Mouse (Mus musculus): ENCODE results near the gene Prr5. TPM values are rescaled to one million over a fixed set of nuclear protein-coding genes. Genes with fewer than 3 reads are reported as not detected.
A peak's percentile ranks its signal among the peaks of the same experiment; 100 is the strongest.

Prr5 gene
- total RNA-seq, 1 experiment from 2014 or later = 10.4 TPM

DNA sequence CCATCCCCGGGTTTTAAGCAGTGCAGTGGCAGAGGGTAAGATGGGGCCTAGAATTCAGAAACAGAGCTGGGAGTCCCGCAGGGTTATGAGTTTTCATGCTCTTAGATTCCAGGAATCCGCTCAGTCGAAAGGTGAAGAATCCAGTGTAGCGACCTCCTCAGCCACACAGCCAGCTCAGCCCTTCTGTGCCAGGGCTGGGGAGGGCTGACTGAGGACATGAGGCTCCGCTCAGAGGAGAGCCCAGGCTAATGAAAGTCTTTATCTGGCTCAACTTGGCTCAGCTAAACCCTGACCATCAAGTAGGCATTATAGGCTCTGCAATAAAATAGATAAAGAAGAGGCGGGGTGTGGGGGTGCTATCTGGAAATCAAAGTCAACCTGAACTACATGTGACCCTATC lies 16.3 kb upstream of the Prr5 start:
- no peak for ATAC-seq (replicated peaks in 1 of 2; ENCODE audit: insufficient read depth in 1 of 2, low FRiP score in 2 of 2, low TSS enrichment in 1 of 2, low read depth in 1 of 2, poor library complexity in 2 of 2, severe bottlenecking in 2 of 2)

DNA sequence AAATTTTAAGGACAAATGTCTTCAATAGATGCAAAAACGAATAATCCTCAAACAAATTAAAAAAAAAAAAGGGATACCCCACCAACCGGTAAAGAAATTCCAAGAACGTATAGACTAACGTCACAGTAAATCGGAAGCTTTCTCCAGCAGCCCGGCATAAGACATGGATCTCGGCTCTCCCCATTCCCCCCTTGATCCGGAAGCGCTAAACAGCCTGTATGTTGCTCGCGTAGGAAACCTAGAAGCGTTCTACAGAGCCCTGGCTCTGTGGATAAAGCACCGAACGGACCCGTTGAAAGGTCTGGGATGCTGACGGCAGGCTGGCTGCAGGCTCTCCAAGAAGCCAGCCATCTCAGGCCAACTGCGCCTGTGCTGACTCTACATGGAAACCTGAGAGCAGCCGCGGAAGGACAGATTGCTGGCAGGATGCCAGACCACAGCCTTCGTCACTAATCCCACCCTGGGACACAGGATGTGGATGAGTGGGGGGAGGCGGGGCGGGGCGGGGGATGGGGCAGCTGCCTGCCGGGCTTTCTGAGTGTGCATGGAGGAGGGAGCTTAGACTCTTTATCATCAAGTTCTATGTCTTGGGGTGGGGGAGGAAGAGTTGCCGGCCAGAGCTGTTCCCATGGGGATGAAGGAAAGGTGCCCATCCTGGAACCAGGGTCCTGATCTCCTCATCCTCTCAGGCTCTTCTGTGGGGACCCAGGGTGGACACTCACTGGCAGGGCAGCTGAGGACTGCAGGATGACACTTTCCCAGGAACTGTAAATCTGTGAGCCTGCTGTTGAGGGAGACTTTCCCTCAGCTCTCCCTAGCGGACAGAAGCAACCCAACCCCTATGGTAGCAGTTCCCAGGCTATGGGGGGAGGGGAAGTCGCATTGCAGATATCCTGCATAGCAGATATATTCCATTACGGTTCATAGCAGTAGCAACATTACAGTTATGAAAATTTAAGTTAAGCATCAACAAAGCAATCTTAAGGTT lies 15.1 kb upstream of the Prr5 start:
- ATAC-seq (replicated peaks in 1 of 2; ENCODE audit: insufficient read depth in 1 of 2, low FRiP score in 2 of 2, low TSS enrichment in 1 of 2, low read depth in 1 of 2, poor library complexity in 2 of 2, severe bottlenecking in 2 of 2) = peak; percentile 82 to 88

DNA sequence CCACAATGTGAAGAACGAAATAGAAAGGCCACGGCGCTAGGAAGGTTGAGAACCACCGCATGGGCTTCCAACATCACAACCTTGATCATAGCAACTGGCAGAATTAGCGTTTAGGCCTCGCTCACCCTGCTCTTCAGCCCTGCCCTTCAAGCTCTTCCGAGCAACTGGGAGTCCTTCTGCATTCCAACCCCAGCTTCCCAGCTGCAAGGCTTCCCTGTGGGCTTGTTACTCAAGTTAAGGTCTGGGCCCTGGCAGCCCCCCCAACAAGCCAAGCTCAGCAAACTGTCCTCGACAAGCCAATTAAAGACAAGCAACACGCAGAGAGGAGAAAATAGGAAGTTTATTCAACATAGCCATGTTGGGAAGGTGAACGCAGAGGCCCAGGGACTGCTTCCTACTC lies 14.4 kb upstream of the Prr5 start:
- no peak for ATAC-seq (replicated peaks in 1 of 2; ENCODE audit: insufficient read depth in 1 of 2, low FRiP score in 2 of 2, low TSS enrichment in 1 of 2, low read depth in 1 of 2, poor library complexity in 2 of 2, severe bottlenecking in 2 of 2)

DNA sequence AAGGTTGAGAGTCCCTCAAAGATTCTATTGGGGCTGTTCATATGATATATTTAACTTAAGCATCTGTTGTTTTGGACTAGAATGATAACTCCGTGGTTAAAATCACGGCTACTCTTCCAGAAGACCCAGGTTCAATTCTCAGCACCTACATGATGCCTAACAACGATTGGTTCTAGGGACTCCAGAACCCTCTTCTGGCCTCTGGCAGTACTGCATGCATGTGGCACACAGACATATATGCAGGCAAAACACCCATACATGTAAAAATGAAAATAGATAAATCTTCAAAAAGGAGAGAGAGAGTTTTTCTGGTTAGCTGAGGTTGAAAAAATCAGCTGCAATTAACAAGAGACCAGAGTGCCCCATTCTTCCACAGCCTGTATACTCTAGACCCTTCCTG lies 12.7 kb upstream of the Prr5 start:
- ATAC-seq (replicated peaks in 1 of 2; ENCODE audit: insufficient read depth in 1 of 2, low FRiP score in 2 of 2, low TSS enrichment in 1 of 2, low read depth in 1 of 2, poor library complexity in 2 of 2, severe bottlenecking in 2 of 2) = no peak

DNA sequence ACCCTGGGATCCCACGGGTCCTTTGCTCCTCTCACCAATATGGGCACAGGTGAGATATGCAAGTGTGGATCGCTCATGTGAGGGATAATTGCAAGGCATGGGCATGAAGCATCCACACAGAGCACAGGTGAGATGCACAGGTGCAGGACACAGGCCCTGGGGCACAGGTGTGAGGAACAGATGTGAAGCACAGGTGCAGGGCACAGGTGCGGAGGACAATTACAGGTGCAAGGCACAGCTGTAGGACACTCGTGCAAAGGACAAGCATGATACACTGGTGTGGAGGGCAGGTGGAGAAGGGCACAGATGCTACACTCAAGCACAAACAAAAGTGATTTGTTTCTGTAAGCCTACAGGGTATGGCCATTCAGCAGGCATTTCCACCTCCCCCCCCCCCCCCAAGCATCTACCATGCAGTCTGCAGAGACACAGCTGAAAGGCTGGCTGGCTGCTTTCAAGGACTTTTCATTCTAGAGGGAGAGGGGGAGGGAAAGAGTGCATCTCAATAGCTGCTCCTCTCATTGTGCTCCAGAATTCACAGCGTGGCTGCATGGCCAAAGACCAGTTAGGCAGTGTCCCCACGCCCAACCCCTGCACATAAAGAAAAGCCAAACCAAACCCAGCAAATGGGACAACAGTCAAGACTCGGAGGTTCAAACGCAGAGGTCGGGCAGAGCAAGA lies 11.9 kb upstream of the Prr5 start:
- no peak for ATAC-seq (replicated peaks in 1 of 2; ENCODE audit: insufficient read depth in 1 of 2, low FRiP score in 2 of 2, low TSS enrichment in 1 of 2, low read depth in 1 of 2, poor library complexity in 2 of 2, severe bottlenecking in 2 of 2)

DNA sequence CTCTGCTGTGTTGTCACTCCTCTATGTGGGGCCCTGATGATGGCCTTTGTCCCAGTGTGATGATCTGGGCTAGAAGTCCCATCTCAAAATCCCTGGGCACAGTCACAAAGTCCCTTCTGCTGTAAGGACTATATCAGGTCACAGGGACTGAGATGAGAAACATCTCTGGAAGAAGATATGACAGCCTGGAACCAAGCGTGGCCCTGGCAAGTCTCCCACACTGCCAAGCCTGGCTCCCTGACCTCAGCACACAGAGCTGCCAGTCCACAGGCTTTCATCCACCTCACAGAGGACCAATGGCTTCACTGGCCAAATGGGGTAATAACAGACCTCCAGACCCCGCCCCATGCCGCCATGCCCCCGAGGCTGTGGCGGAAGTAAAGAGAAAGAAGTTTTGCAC lies 10.8 kb upstream of the Prr5 start:
- no peak for ATAC-seq (replicated peaks in 1 of 2; ENCODE audit: insufficient read depth in 1 of 2, low FRiP score in 2 of 2, low TSS enrichment in 1 of 2, low read depth in 1 of 2, poor library complexity in 2 of 2, severe bottlenecking in 2 of 2)

DNA sequence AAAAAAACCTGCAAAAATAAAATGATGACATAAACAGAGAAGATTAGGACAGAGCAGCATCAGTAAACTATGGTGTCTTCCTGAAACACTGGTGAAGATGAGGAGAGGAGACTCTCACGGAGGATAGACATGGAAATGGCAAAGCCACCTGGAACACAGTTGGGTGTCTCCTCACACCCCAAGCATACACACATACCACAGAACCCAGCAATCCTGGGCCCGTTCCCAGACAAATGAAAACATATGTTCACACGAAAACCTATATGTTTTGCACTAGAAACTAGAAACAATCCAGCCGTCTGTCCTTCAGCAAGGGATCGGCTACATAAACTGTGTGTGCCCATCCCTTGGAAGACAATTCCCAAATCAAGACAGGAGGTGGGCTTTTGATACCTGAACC lies 9.6 kb upstream of the Prr5 start:
- no peak for ATAC-seq (replicated peaks in 1 of 2; ENCODE audit: insufficient read depth in 1 of 2, low FRiP score in 2 of 2, low TSS enrichment in 1 of 2, low read depth in 1 of 2, poor library complexity in 2 of 2, severe bottlenecking in 2 of 2)

DNA sequence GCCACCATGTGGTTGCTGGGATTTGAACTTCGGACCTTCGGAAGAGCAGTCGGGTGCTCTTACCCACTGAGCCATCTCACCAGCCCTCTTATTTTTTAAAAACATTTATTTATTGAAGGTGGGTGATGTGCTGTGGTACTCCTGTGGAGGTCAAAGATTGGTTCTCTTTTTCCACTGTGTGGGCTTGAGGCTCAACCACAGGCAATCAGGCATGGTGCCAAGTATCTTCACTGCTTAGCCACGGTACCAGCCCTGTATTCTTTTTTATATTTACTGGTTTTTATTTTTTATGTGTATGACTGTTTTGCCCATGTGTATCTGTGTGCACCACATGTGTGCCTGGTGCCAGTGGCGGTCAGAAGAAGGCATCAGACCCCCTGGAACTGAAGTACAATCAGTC lies 8.1 kb upstream of the Prr5 start:
- ATAC-seq (replicated peaks in 1 of 2; ENCODE audit: insufficient read depth in 1 of 2, low FRiP score in 2 of 2, low TSS enrichment in 1 of 2, low read depth in 1 of 2, poor library complexity in 2 of 2, severe bottlenecking in 2 of 2) = peak; percentile 61 to 68; a peak in 3 of 4 replicates

DNA sequence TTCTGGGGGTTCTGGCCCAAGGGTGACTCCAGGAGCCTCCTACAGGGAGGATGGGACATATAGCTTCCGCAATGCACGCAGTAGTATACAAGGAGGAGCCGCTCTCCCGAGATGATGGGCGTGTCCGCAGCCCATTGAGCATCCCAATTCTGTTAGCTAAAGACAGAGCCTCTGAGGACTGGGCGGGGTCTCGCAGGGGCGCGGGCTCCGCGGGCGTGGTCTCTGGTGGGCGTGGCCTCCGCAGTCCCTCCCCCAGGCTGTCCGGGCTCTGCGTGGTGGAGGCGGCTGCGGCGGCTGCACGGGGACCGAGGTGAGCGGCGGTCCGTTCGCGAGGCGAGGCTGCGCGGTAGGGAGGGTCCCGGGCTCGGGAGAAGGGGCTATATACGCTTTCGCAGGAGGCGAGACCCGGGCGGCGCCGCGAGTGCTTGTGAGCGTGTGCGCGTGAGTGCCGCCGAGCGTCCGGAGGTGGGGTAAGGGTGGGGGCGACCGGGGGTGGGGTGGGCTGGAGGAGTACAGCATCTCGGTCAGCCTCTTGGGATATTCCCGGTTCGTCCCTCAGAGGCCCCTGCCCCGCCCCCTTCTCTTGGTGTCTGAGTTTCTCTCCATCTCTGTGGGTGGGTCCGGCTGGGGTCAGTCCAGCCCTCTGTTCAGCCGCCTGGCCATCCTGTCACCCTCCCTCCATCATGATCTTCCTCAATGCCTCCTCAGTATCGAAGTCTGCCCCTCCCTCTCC lies 6.3 kb upstream of the Prr5 start:
- peak in 1 of 2 experiments; percentile 51; a peak in 1 of 4 replicates for ATAC-seq (replicated peaks in 1 of 2; ENCODE audit: insufficient read depth in 1 of 2, low FRiP score in 2 of 2, low TSS enrichment in 1 of 2, low read depth in 1 of 2, poor library complexity in 2 of 2, severe bottlenecking in 2 of 2)

DNA sequence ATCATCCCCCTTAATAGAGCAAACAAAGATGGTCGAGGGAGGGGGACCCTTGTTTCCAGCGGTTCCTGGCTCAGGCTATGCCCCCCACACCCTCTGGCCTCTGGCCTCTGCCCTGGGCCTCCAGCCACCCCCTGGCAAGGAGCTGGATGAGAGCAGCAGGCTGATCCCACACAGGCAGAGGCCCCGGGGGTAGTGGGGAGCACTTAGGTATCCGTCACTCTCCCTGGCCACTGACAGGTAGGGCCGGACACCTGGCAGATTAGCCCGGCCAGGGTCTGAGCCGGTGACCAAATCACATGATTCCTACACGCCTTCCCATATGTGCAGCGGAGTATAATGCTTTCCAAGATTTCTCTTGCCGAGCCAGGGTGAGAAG lies 5.7 kb upstream of the Prr5 start:
- ATAC-seq (replicated peaks in 1 of 2; ENCODE audit: insufficient read depth in 1 of 2, low FRiP score in 2 of 2, low TSS enrichment in 1 of 2, low read depth in 1 of 2, poor library complexity in 2 of 2, severe bottlenecking in 2 of 2) = no peak

DNA sequence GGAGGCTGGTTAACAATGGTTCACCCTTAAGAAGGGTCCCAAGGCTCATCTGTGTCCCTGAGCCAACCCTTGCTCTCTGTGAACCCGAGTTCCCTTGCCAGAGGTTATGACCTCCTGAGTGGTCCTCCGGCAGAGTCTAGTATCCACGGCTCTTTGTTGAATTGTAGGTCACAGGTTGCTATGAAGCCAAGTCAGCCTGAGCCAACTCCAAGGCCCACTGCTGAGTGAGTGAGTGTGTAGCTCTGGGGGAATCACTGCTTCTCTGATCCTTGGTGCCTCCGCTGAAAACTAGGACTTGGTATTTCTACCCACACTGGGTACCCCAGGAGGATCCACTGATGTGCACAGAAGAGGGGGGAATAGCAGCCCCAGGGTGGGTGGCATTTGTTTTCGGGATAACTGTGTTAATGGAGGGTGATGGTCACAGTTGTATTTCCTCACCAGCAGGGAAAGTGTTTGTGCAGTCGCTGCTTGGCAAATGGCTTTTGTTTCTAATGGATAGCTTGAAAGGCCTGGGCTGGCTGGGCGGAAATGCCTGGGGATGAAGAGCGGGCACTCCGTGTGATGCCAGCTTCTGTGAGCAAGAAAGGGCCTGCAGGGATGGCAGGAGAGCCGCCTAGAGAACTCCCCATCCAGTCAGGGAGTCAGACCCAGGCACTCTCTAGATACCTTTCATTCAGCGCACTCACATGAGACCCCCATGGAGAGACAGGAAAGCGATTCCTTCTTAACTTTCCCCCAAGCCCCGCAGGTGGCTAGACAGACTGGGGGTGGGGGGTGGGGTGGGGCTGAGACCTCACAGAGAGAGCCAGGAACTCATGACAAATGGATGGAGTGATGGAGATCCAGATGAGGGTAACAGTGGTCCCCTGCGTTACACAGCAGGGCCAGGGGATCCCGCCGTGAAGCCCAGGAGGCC lies 4.6 kb upstream of the Prr5 start:
- no peak for ATAC-seq (replicated peaks in 1 of 2; ENCODE audit: insufficient read depth in 1 of 2, low FRiP score in 2 of 2, low TSS enrichment in 1 of 2, low read depth in 1 of 2, poor library complexity in 2 of 2, severe bottlenecking in 2 of 2)

DNA sequence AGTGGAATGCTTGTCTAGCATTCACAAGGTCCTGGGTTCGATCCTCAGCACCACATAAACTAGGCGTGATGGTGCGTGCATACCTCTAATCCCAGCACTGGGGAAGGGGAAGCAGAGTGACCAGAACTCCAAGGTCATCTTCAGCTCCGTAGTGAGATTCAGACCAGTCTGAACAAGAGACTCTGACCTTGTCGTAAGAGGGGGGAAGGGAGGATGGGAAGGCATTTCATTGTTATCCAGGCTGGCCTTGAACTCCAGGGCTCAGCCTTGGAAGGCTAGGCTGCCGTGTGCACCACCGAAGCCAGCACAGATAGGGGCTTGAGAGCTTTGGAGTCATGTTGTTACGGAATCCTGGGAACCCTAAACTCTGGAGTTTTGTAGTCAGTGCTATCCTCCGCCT lies 3.8 kb upstream of the Prr5 start:
- no peak for ATAC-seq (replicated peaks in 1 of 2; ENCODE audit: insufficient read depth in 1 of 2, low FRiP score in 2 of 2, low TSS enrichment in 1 of 2, low read depth in 1 of 2, poor library complexity in 2 of 2, severe bottlenecking in 2 of 2)

DNA sequence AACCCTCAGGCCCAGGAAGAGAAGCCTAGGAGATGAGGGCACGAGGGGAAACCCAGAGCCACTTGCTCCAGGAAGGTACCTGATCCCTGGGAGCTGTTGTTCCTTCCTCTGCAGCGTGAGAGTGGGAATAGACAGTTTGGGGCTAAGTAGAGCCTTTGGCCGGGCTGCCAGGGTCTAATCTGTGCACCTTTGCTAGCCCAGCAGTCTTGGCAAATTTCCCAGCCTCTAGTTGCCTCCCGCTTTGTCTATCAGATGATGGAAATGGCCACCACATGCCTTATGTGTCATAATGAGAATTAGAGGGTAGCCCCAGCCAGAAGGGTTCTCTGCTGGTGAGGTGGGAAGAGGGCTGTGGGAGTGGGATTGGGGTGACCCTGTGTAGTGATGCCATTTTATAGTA lies 3.4 kb upstream of the Prr5 start:
- ATAC-seq (replicated peaks in 1 of 2; ENCODE audit: insufficient read depth in 1 of 2, low FRiP score in 2 of 2, low TSS enrichment in 1 of 2, low read depth in 1 of 2, poor library complexity in 2 of 2, severe bottlenecking in 2 of 2) = no peak

DNA sequence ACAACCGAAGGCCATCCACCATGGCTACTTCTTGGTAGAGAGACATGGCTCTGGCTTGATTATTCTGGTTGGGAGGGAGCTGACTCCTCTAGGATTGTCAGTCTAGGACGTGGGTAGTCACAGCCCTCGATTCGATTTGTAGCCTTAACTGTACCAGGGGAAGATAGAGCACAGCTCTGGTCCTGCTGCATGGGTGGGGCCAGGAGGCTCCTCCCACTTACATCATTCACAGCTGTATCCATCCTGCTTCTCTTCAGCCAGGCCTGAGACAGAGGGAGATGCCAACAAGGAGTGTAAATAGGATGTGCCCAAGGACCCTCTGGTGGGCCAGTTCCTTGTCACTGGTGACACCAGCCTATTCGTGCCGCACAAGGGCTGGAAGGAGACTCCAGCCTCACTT lies 1.8 kb upstream of the Prr5 start:
- no peak for ATAC-seq (replicated peaks in 1 of 2; ENCODE audit: insufficient read depth in 1 of 2, low FRiP score in 2 of 2, low TSS enrichment in 1 of 2, low read depth in 1 of 2, poor library complexity in 2 of 2, severe bottlenecking in 2 of 2)

DNA sequence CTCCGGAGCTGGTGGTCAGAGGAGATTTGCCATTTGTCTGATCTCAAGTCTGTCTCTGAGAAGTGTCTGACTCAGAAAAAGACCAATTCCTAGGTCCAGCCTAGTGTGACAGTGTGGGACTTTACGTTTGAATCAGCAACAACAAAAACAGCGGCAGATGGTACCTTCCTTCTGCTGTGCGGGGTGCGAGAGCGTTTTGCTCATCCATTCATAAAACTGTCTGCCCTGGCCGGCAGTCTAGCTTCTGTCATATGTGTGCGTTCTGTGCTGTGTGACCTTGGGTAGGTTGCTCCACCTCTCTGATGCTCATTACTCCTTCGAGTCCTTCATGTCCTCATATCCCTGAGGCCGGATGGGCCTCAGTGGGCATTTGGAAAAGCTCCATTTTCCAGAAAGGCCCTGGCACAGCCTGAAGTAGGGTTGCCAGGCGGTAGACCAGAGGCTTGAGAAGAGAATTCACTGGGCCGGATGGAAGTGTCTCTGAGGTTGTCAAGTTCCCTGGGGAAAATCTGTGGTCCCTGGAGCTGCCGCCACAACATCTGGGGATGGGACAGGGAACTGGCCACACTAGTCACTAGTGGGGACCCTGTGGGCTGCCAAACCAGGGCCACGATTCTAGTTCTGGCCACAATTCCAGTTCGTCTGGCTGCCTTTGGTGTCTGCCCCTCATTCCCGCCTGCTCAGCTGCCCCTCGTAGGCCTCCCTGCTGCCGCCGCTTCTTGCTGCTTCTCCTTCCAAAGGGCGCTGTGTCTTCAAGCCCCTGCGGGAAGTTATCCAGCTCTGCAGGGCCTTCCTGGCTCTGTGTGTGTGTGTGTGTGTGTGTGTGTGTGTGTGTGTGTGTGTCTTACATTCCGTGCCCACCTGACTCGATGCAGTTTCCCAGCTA lies 594 bp downstream of the Prr5 start:
- no peak for ATAC-seq (replicated peaks in 1 of 2; ENCODE audit: insufficient read depth in 1 of 2, low FRiP score in 2 of 2, low TSS enrichment in 1 of 2, low read depth in 1 of 2, poor library complexity in 2 of 2, severe bottlenecking in 2 of 2)

DNA sequence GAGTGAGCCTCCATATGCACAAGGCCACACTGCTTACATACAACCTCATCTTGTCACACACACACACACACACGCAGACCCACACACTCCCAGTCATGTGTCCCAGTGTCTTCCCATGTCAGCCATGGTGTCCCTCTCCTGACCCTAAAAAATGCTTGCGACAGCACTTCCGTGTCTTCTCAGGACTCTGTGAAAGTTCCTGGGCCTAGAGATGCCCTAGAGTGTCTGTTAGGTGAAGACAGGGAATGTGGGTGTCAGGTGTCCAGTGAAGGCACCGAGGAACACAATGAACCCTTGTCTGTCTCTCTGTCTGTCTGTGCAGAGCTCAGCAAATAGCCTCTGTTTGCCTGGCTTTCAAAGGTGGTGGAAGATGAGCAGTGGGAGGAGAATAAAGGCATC lies 1.2 kb downstream of the Prr5 start:
- no peak for ATAC-seq (replicated peaks in 1 of 2; ENCODE audit: insufficient read depth in 1 of 2, low FRiP score in 2 of 2, low TSS enrichment in 1 of 2, low read depth in 1 of 2, poor library complexity in 2 of 2, severe bottlenecking in 2 of 2)

Data from hematopoietic stem cell, adult 5-6 weeks (primary cell).